Mouse (Mus musculus) c-Kit-positive CD71-negative TER-119-negative erythroid progenitor cells, embryonic 14.5 days (primary cell): ENCODE data around the gene Jak3.

Experiments
- DNase-seq: peaks from one replicate; pipeline ENCODE4 v3.0.0-alpha.2; 2013; ENCODE audit warnings: low read depth

The Jak3 gene

GRCm38 (mm10) chr8:71665331-71666130 is 10.6 kb upstream of the Jak3 start:
- DNase-seq: peak; percentile 70

- DNase-seq: no peak
Observed at GRCm38 (mm10) chr8:71666855-71667254, 9.2 kb upstream of the Jak3 start.

GRCm38 (mm10) chr8:71667256-71667655 is 8.8 kb upstream of the Jak3 start:
- DNase-seq: no peak

- DNase-seq: no peak
Observed at GRCm38 (mm10) chr8:71668220-71668975, 7.7 kb upstream of the Jak3 start.

- DNase-seq: no peak
Observed at GRCm38 (mm10) chr8:71670198-71670597, 5.9 kb upstream of the Jak3 start.

- DNase-seq: no peak
Observed at GRCm38 (mm10) chr8:71670621-71671548, 5.2 kb upstream of the Jak3 start.

- DNase-seq: peak; percentile 73
Observed at GRCm38 (mm10) chr8:71671549-71671965, 4.5 kb upstream of the Jak3 start, which contains the start of gene Unc13a. Unc13a (minus strand) TSS chr8:71671757.

- DNase-seq: no peak
Observed at GRCm38 (mm10) chr8:71672168-71672735, 3.8 kb upstream of the Jak3 start.

GRCm38 (mm10) chr8:71674071-71674470 is 2.0 kb upstream of the Jak3 start:
- DNase-seq: no peak

GRCm38 (mm10) chr8:71675456-71676019 is 558 bp upstream of the Jak3 start:
- DNase-seq: no peak

- DNase-seq: no peak
Observed at GRCm38 (mm10) chr8:71676803-71677202, 707 bp downstream of the Jak3 start.

- no peak for DNase-seq
Observed at GRCm38 (mm10) chr8:71677555-71677954, 1.5 kb downstream of the Jak3 start.

- no peak for DNase-seq
Observed at GRCm38 (mm10) chr8:71678216-71678615, 2.1 kb downstream of the Jak3 start.

GRCm38 (mm10) chr8:71679116-71679515 is 3.0 kb downstream of the Jak3 start:
- DNase-seq: no peak

- DNase-seq: no peak
Observed at GRCm38 (mm10) chr8:71679550-71680168, 3.6 kb downstream of the Jak3 start.

GRCm38 (mm10) chr8:71680471-71680870 is 4.4 kb downstream of the Jak3 start:
- no peak for DNase-seq

- no peak for DNase-seq
Observed at GRCm38 (mm10) chr8:71681369-71681915, 5.3 kb downstream of the Jak3 start.

GRCm38 (mm10) chr8:71682832-71683231 is 6.7 kb downstream of the Jak3 start:
- no peak for DNase-seq

- no peak for DNase-seq
Observed at GRCm38 (mm10) chr8:71684701-71685100, 8.6 kb downstream of the Jak3 start.

GRCm38 (mm10) chr8:71685573-71685972 is 9.5 kb downstream of the Jak3 start:
- DNase-seq: no peak
